Comparison of ENCODE assay signal across 8 mouse cellular contexts in the genomic region with DNA sequence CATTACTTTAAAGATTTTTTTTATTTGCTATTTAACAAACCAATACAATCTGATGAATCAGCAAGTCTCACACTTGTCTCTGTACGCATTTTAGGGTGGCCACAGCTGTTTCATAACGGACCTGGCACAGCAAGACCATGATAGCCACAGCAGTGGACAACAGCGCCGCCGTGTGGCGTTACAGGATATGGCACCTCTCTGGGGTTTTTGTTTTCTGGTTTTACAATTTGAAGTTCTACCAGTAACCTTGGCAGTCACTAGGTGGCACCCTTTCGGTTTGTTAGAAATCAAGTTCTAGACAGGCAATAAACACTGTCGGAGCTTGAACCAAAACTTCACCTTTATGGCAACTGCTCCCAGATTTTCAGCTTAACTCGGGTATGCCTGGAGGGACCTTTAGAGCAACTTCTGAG. TPM values are rescaled to one million over a fixed set of nuclear protein-coding genes. Genes with fewer than 3 reads are reported as not detected.
A peak's percentile ranks its signal among the peaks of the same experiment; 100 is the strongest.
DNase-seq lines count a peak whose midpoint lies in the region; ATAC-seq and TF ChIP-seq lines count a peak whose summit lies in the region.

No protein-coding gene starts in this region.

- intact Hi-C loops in left cerebral cortex, postnatal 25 days (cut with DNase I) = loop anchor here (1.0 kb wide), 1 partner anchor 169 kb away; no protein-coding TSS in a partner anchor

- no peaks in the 10 kb centered on the region for H3K9me3 ChIP-seq in liver, embryonic 12.5 days (replicated peaks)
- H3K9me3 ChIP-seq in intestine, postnatal 0 days (ENCODE audit: control insufficient read depth) = no peaks in the 10 kb centered on the region
- no peaks in the 10 kb centered on the region for H3K9me3 ChIP-seq in midbrain, embryonic 14.5 days (ENCODE audit: control insufficient read depth, low read length)

- H3K36me3 ChIP-seq in liver, embryonic 12.5 days = no peaks in the 10 kb centered on the region
- H3K36me3 ChIP-seq in intestine, postnatal 0 days (ENCODE audit: control insufficient read depth, insufficient read depth) = no peaks in the 10 kb centered on the region
- H3K36me3 ChIP-seq in midbrain, embryonic 14.5 days (ENCODE audit: control insufficient read depth, insufficient read depth, low read length) = no peaks in the 10 kb centered on the region

- H3K4me2 ChIP-seq in liver, embryonic 12.5 days = no peak overlapping the region
- H3K4me2 ChIP-seq in intestine, postnatal 0 days (replicated peaks; ENCODE audit: low read depth) = peak overlapping the region; percentile 39
- H3K4me2 ChIP-seq in midbrain, embryonic 14.5 days (ENCODE audit: low read length) = no peak overlapping the region

- peaks cover 34% of the 10 kb centered on the region for H3K27me3 ChIP-seq in liver, embryonic 12.5 days (replicated peaks)
- no peaks in the 10 kb centered on the region for H3K27me3 ChIP-seq in intestine, postnatal 0 days (replicated peaks; ENCODE audit: control insufficient read depth, insufficient read depth, low read length)
- no peaks in the 10 kb centered on the region for H3K27me3 ChIP-seq in midbrain, embryonic 14.5 days (ENCODE audit: control insufficient read depth, insufficient read depth, low read length)

- H3K9ac ChIP-seq in liver, embryonic 12.5 days = no peak overlapping the region
- no peak overlapping the region for H3K9ac ChIP-seq in intestine, postnatal 0 days (ENCODE audit: low read depth, low read length)
- H3K9ac ChIP-seq in midbrain, embryonic 14.5 days (replicated peaks; ENCODE audit: low read length) = no peak overlapping the region

- no peak overlapping the region for H3K4me3 ChIP-seq in liver, embryonic 12.5 days
- no peak overlapping the region for H3K4me3 ChIP-seq in intestine, postnatal 0 days (ENCODE audit: low read depth, low read length)
- H3K4me3 ChIP-seq in midbrain, embryonic 14.5 days (replicated peaks; ENCODE audit: low read depth, low read length) = no peak overlapping the region

- 2% methylated on average over 9 of the region's 9 CpGs for WGBS in liver, embryonic 12.5 days (ENCODE audit: insufficient replicate concordance)
- 3% methylated on average over 9 of the region's 9 CpGs for WGBS in intestine, postnatal 0 days
- 7% methylated on average over 9 of the region's 9 CpGs for WGBS in midbrain, embryonic 14.5 days

- ATAC-seq in liver, embryonic 12.5 days = no peak
- 0 out of 2 replicates have a peak, but pooled peaks have one; percentile 32 for ATAC-seq in intestine, postnatal 0 days
- no peak for ATAC-seq in midbrain, embryonic 14.5 days (ENCODE audit: low FRiP score, low TSS enrichment)

- no peaks in the 10 kb centered on the region for H3K4me1 ChIP-seq in liver, embryonic 12.5 days
- H3K4me1 ChIP-seq in intestine, postnatal 0 days (replicated peaks; ENCODE audit: control insufficient read depth, insufficient read depth, low read length) = no peaks in the 10 kb centered on the region
- H3K4me1 ChIP-seq in midbrain, embryonic 14.5 days (ENCODE audit: control insufficient read depth, insufficient read depth, low read length) = no peaks in the 10 kb centered on the region

- DNase-seq in liver = peak; percentile 77
- peak; percentile 92 to 98 for DNase-seq in cerebellum, postnatal 36 days
- peak; percentile 90 for DNase-seq in gastrocnemius, postnatal 10 days
- peak; percentile 94 to 97 for DNase-seq in left cerebral cortex, postnatal 25 days (ENCODE audit: low spot score in 2 of 2)
- DNase-seq in midbrain, embryonic 14.5 days = peak; percentile 93
- peak; percentile 86 to 90 for DNase-seq in spleen, postnatal 36 days (ENCODE audit: low spot score in 2 of 2)

- TF ChIP-seq CTCF in intestine, postnatal 0 days (IDR thresholded peaks at IDR 0.05; ENCODE audit: low read depth) = peak; percentile 99

- H3K27ac ChIP-seq in liver, embryonic 12.5 days = no peak overlapping the region
- no peak overlapping the region for H3K27ac ChIP-seq in intestine, postnatal 0 days (ENCODE audit: low read depth, low read length)
- no peak overlapping the region for H3K27ac ChIP-seq in midbrain, embryonic 14.5 days (replicated peaks; ENCODE audit: low read depth, low read length)

RNA-seq across cellular contexts. Expression of a gene that starts 7.7 kb away (rescaled TPM):
- polyA plus RNA-seq in liver, embryonic 12.5 days (2016; fragmentation: Nextera tagmentation; extraction: Ambion mirVana) = 0.12 and 0.15 TPM in 2 replicates
- total RNA-seq in gastrocnemius, postnatal 10 days (2021) = under 1 TPM; 0.14 to 0.29 TPM
- polyA plus RNA-seq in intestine, postnatal 0 days (2015; fragmentation: Nextera tagmentation; extraction: Ambion mirVana) = 2.2 and 2.4 TPM in 2 replicates
- 10 to 100 TPM; 57.9 to 62.6 TPM for total RNA-seq in left cerebral cortex, postnatal 25 days (2021)
- polyA plus RNA-seq in midbrain, embryonic 14.5 days (2014; fragmentation: Nextera tagmentation; extraction: Ambion mirVana) = 12.4 TPM in 2 replicates
